8 mouse cellular contexts compared by ENCODE assay signal in genomic region chr15:96547256-96548195, GRCm38 (mm10).
A peak's percentile ranks its signal among the peaks of the same experiment; 100 is the strongest.
DNase-seq lines count a peak whose midpoint lies in the region; ATAC-seq and TF ChIP-seq lines count a peak whose summit lies in the region.

No protein-coding gene starts in this region.

- peak; percentile 12 for DNase-seq in cerebellum, adult 11-12 months
- DNase-seq in right cerebral cortex, adult 18-20 months, result peak; percentile 54
- no peak for DNase-seq in right cerebral cortex, postnatal 36 days (ENCODE audit: low spot score in 2 of 2)
- peak; percentile 85 for DNase-seq in hindbrain, postnatal 0 days (ENCODE audit: low spot score)
- peak; percentile 77 for DNase-seq in lung, postnatal 36 days
- no peak for DNase-seq in yolk sac, embryonic 10.5 days (ENCODE audit: low spot score)
- no peak for DNase-seq in spleen, adult 18-20 months

- H3K4me1 ChIP-seq in hindbrain, postnatal 0 days (ENCODE audit: insufficient read depth, low read length), result no peaks in the 10 kb centered on the region

- no peaks in the 10 kb centered on the region for H3K9me3 ChIP-seq in hindbrain, postnatal 0 days (ENCODE audit: low read length)

- no peak for ATAC-seq in cerebellum, adult (ENCODE audit: insufficient number of reproducible peaks, low FRiP score, low TSS enrichment)
- ATAC-seq in hindbrain, postnatal 0 days, result peak; percentile 93

- H3K27me3 ChIP-seq in hindbrain, postnatal 0 days (ENCODE audit: insufficient read depth, low read length), result no peaks in the 10 kb centered on the region

- H3K4me3 ChIP-seq in hindbrain, postnatal 0 days (ENCODE audit: low read length), result no peak overlapping the region

- H3K4me2 ChIP-seq in hindbrain, postnatal 0 days (ENCODE audit: low read depth, low read length), result no peak overlapping the region

- TF ChIP-seq CTCF in hindbrain, postnatal 0 days (IDR thresholded peaks at IDR 0.05; ENCODE audit: low read depth), result no peak

- WGBS in hindbrain, postnatal 0 days, result 31% methylated on average over 21 of the region's 21 CpGs

- no peaks in the 10 kb centered on the region for H3K36me3 ChIP-seq in hindbrain, postnatal 0 days (ENCODE audit: insufficient read depth, low read length)

- H3K27ac ChIP-seq in hindbrain, postnatal 0 days, result no peak overlapping the region

- no peak overlapping the region for H3K9ac ChIP-seq in hindbrain, postnatal 0 days (replicated peaks; ENCODE audit: low read length)

Comparison
In these comparisons a context has a peak if more than half of its experiments do, and no peak if none do; other contexts are left out.
1. DNase-seq: peak in cerebellum, adult 11-12 months (single experiment), right cerebral cortex, adult 18-20 months (single experiment), hindbrain, postnatal 0 days (single experiment) and lung, postnatal 36 days (single experiment); none in right cerebral cortex, postnatal 36 days (0 of 2), yolk sac, embryonic 10.5 days (single experiment) and spleen, adult 18-20 months (0 of 2).